Mouse (Mus musculus): ENCODE results near the gene Prkcg.

The Prkcg gene

GRCm38 (mm10) chr7:3314121-3314520 is 25.1 kb downstream of the Prkcg start:
- in situ Hi-C loops (cut with MboI, MseI), result no loop called here

GRCm38 (mm10) chr7:3317704-3318103 is 28.7 kb downstream of the Prkcg start:
- in situ Hi-C loops (cut with MboI, MseI), result no loop called here

GRCm38 (mm10) chr7:3320856-3321255 is 31.9 kb downstream of the Prkcg start:
- in situ Hi-C loops (cut with MboI, MseI), result no loop called here

GRCm38 (mm10) chr7:3323826-3324225 is 34.8 kb downstream of the Prkcg start:
- in situ Hi-C loops (cut with MboI, MseI), result no loop called here

GRCm38 (mm10) chr7:3327961-3328360 is 39.0 kb downstream of the Prkcg start:
- in situ Hi-C loops (cut with MboI, MseI), result no loop called here

- in situ Hi-C loops (cut with MboI, MseI), result no loop called here
These were observed 41.0 kb downstream of the Prkcg start for GRCm38 (mm10) chr7:3329776-3330546.

GRCm38 (mm10) chr7:3331171-3331570 is 42.2 kb downstream of the Prkcg start:
- in situ Hi-C loops (cut with MboI, MseI), result no loop called here

- in situ Hi-C loops (cut with MboI, MseI), result no loop called here
These were observed 42.7 kb downstream of the Prkcg start for GRCm38 (mm10) chr7:3331581-3332223.

- in situ Hi-C loops (cut with MboI, MseI), result no loop called here
These were observed 43.2 kb downstream of the Prkcg start for GRCm38 (mm10) chr7:3332224-3332615.

GRCm38 (mm10) chr7:3332619-3333521 is 43.9 kb downstream of the Prkcg start, which contains the start of gene Cacng7:
Gene Cacng7, plus strand, starts transcription at chr7:3332955.
- in situ Hi-C loops (cut with MboI, MseI), result no loop called here

GRCm38 (mm10) chr7:3333542-3333941 is 44.6 kb downstream of the Prkcg start:
- in situ Hi-C loops (cut with MboI, MseI), result no loop called here

GRCm38 (mm10) chr7:3336412-3336811 is 47.4 kb downstream of the Prkcg start:
- in situ Hi-C loops (cut with MboI, MseI), result no loop called here

GRCm38 (mm10) chr7:3338286-3338935 is 49.4 kb downstream of the Prkcg start:
- in situ Hi-C loops (cut with MboI, MseI), result no loop called here

GRCm38 (mm10) chr7:3339010-3339409 is 50.0 kb downstream of the Prkcg start:
- in situ Hi-C loops (cut with MboI, MseI), result no loop called here

- in situ Hi-C loops (cut with MboI, MseI), result no loop called here
These were observed 54.9 kb downstream of the Prkcg start for GRCm38 (mm10) chr7:3343861-3344260.

- in situ Hi-C loops (cut with MboI, MseI), result no loop called here
These were observed 56.3 kb downstream of the Prkcg start for GRCm38 (mm10) chr7:3345301-3345700.

- in situ Hi-C loops (cut with MboI, MseI), result no loop called here
These were observed 58.6 kb downstream of the Prkcg start for GRCm38 (mm10) chr7:3347366-3348287.

- in situ Hi-C loops (cut with MboI, MseI), result no loop called here
These were observed 59.3 kb downstream of the Prkcg start for GRCm38 (mm10) chr7:3348326-3348725.

GRCm38 (mm10) chr7:3349775-3350174 is 60.8 kb downstream of the Prkcg start:
- in situ Hi-C loops (cut with MboI, MseI), result no loop called here

- in situ Hi-C loops (cut with MboI, MseI), result no loop called here
These were observed 62.6 kb downstream of the Prkcg start for GRCm38 (mm10) chr7:3351536-3351935.

- in situ Hi-C loops (cut with MboI, MseI), result no loop called here
These were observed 65.9 kb downstream of the Prkcg start for GRCm38 (mm10) chr7:3354850-3355249.
